Mouse (Mus musculus): ENCODE data around the gene Tmem88.
"Not testable (repeated sequence)": the region's sequence is repeated elsewhere in the genome, so short reads cannot be mapped to it uniquely, and the experiment has no call there.

Gene Tmem88

DNA sequence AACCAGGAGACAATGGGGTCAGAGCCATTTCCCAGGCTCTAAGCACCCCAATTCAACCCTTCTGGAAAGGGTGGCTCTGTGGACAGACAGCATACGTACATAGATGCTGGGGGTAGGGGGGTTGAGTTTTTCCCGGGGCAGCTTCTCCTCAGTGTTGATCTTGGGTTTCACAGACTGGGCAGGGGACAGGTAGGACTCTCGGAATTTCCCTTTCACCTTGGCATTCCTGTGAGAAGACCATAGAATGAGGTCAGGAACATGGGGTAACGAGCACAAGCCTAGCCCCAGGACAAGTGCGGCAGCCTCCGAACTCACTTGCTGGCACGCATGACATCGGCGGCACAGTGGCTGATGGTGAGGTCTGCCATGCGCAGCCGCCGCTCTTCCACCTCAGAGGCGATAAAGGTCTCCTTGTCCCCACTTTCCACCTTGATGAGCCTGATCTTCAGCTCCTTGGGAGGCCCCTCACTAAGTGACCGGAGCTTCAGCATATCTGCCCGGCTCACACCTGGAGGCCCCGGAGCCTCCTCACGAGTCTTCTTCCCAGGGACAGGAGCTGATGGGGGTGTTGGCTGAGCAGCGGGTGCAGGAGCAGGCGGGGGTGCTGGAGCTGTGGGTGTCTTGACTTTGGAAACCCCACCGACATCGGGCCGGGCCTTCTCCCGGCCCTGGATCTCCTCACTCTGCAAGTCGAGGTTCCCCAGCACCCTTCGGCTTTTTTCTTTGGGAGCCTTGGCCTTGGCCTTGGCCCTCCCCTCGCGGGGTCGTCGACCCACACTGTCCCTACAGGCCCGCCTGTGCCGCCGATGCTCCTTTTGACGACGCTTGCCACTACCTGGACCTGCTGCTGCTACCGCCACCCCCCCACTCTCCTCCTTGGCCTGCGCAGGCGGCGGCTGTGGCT is 5.9 kb upstream of the Tmem88 start:
- DNase-seq = peak; percentile 31

- peak; percentile 52 for DNase-seq
These were observed 4.0 kb upstream of the Tmem88 start for GRCm38 (mm10) chr11:69401987-69402386.

- DNase-seq = peak; percentile 97
These were observed 3.2 kb upstream of the Tmem88 start for GRCm38 (mm10) chr11:69401210-69401637.

DNA sequence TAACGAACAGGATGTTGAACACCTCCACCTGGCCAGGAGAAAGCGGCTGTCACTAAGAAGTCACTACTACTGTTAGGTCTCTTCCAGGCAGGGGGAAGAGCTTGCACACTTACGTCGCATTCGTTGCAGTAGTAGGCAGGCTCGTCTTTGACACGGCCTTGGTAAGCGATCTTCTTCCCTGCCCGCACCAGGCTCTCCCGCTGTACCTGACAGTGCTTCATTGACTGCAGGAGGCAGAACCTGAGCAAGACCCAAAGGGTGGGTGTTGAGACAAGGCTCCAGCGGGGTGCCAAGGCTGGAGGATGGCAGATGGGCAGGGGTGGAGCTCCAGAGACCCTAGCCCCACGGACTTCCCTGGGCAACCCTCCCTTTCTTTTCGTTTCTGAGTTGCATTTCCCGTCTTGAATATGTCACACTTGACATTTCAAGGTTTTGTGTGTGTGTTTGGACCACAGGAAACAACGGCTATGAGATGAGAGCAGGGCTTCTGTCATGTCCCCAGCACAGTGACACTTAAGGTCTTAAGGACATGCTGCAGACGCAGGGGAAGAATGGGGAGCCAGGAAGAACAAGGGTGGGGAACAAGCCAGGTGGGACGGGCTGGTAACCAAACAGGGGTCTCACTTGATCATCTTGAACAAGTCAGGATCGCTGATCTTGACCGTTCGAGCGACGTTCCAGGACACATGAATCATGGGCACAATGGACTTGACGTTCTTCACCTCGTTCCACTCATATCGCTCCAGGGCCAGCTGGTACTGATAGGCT is 2.2 kb upstream of the Tmem88 start:
- DNase-seq = peak; percentile 66

- DNase-seq = peak; percentile 59
These were observed 1.4 kb upstream of the Tmem88 start for GRCm38 (mm10) chr11:69399201-69400082.

- peak; percentile 60 for DNase-seq
These were observed 609 bp upstream of the Tmem88 start for GRCm38 (mm10) chr11:69398486-69399200.

DNA sequence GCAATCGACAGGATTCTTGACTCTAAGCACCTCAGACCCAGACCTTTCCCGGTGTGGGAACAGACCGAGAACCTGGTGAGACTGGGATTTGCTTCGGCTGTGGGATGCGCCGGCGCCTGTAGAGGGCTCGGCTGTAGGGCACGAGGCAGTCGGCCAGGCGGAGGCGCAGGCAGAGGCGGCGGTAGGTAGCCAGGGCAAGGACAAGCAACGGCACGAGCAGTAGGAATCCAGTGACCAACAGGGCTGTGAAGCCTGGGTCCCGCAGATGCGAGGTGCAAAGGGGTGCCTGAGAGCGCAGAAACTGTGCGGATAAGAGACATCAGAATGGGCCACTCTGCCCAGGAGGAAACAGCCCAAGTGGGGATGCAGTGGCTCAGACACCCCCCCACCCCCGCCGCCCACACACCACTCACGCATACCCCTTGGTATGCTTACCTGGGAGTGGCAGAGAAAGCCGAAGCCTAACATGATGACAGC is 415 bp downstream of the Tmem88 start:
- peak; percentile 74 for DNase-seq

GRCm38 (mm10) chr11:69396772-69397171 is 1.3 kb downstream of the Tmem88 start:
- peak; percentile 65 for DNase-seq

DNA sequence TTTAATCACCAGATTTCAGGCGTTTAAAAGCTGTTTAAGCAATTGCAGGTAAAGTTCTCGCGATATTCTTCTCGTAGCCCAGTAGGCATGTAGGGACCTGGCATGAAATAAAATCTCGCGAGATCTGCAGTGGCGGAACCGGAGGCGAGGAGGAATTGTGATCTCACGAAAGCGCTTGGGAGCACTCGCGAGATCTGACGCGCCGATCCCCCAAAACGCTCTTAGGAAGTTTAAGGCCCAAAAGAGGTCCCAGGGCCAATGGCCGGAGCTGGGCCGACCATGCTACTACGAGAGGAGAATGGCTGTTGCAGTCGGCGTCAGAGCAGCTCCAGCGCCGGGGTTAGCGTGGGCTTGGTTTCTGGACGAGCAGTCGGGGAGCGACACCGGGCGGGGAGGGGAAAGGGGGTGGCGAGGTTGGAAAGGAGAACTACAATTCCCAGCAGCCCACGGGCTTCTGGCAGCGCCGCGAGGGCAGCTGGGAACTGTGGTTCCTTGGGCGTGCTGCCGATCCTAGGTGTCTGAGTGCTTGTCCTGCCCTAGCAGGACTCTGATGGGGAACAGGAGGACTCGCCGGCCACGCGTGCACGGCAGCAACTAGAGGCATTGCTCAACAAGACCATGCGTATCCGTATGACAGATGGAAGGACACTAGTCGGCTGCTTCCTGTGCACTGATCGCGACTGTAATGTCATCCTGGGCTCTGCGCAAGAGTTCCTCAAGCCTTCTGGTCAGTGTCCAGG is 2.2 kb downstream of the Tmem88 start:
- peak; percentile 98 for DNase-seq

- peak; percentile 92 for DNase-seq
These were observed 2.8 kb downstream of the Tmem88 start, which contains the start of the genes Naa38 and Cyb5d1 for GRCm38 (mm10) chr11:69395235-69395633. Gene Naa38, plus strand, starts transcription at chr11:69395487. Gene Cyb5d1, minus strand, starts transcription at chr11:69395631.

GRCm38 (mm10) chr11:69394591-69395167 is 3.4 kb downstream of the Tmem88 start:
- not testable (repeated sequence) for DNase-seq

DNA sequence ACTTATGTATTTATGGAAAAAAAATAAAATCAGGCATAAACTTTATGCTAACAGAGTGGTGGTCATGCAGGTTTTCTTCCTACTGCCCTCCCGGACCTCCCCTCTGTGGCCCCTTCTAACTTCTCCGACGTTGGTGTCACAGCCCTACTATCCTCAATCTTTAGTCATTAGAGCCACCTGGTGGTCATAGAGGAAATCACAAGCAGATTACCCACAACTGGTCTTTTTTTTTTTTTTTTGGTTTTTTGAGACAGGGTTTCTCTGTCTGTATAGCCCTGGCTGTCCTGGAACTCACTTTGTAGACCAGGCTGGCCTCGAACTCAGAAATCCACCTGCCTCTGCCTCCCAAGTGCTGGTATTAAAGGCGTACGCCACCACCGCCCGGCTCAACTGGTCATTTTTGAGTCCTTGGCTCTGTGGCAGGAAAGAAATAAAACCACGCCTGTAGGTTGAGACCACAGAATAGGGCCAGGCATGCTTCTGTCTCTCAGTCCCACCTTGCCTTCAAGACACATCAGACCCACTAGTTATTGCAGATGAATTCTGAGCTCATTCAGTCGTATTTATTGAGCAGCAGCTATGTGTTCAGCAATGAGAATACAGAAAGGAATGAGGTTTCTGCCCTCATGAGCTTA is 7.5 kb downstream of the Tmem88 start:
- peak; percentile 47 for DNase-seq

DNA sequence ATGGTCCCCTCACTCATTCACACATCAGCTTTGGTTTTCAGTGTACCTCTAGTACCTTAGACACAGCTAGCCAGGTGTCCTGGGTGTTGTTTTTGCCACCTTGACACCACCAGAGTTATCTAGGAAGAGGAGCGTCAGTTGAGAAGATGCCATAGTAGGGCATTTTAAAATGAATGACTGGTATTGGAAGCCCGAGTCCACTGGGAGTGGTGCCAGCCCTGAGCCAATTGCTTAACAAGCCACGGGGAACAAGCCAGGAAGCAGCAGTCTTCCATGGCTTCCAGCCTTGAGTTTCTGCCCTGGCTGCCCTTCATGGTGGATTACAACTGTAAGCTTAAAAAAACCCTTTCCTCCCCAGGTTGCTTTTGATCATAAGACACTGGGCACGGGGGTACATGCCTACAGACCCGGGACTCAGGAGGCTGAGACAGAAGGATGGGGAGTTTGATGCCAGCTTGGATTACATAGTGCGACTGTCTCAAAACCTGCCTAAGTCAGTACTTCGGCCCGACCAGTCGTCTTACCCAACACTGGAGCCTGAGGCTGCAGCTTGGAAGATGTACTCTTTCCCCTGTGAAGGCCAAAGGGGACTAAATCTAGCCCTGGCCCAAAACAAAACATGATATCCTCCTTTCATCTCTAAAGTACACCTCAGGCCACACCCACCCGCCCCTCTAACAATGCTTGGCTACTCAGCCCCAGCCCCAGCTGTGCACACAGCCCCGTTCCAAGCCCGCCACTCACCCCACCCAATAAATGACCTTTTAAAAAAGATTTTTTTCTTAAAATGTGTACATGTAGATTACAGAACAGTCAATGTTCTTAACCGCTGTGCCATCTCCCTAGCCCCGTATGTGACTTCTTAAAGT is 8.3 kb downstream of the Tmem88 start:
- peak; percentile 50 for DNase-seq

DNA sequence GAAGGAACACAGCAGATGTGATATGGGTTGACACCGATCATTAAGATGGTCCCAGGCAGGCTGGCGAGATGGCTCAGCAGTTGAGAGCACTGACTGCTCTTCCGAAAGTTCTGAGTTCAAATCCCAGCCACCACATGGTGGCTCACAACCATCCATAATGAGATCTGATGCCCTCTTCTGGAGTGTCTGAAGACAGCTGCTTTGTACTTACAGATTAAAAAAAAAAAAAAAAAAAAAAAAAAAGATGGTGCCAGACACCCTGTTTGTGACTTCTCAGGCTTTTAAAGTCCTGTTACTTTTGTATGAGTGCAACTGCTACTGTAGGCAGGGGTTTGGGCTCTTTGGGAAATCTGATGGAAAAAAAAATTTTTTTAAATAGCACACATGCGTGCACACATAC is 9.4 kb downstream of the Tmem88 start:
- no peak for DNase-seq

DNA sequence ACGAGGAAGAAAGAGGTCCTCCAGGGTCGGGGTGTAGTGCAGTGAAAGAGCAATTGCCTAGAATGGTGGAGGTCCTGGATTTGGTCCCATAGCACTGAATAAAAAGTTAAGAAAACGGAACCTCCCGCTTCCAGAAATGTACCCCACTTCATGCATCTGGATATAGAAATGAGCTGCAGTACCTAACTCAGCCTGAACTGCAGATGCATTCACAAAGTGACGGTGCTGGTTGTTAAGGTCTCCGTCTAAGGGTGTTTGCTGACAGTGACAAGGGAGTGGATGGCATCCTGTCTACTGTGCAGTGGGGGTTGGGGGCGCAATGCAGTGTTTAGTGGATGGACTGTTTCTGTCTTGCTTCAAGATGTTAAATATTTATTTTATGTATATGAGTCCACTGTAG is 11.3 kb downstream of the Tmem88 start:
- no peak for DNase-seq

DNA sequence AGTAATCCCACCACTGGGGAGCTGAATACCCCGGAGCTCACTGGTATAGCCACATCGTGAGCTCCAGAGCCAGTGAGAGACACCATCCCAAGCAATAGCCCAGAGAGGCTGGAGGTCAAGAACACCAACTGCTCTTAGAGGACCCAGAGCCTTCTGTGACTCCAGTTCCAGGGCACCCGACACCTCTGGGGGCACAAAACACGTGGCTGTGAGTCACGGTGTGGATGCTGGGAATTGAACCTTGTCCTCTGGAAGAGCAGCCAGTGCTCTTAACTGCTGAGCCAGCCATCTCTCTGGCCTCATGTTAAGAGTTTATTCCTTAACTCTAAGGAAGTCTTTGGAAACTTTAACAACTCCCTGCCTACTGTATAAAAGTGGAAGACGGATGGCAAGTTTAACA is 13.1 kb downstream of the Tmem88 start:
- no peak for DNase-seq

- no peak for DNase-seq
These were observed 15.4 kb downstream of the Tmem88 start for GRCm38 (mm10) chr11:69382478-69383105.

- DNase-seq = peak; percentile 66
These were observed 16.7 kb downstream of the Tmem88 start for GRCm38 (mm10) chr11:69381356-69381755.

DNA sequence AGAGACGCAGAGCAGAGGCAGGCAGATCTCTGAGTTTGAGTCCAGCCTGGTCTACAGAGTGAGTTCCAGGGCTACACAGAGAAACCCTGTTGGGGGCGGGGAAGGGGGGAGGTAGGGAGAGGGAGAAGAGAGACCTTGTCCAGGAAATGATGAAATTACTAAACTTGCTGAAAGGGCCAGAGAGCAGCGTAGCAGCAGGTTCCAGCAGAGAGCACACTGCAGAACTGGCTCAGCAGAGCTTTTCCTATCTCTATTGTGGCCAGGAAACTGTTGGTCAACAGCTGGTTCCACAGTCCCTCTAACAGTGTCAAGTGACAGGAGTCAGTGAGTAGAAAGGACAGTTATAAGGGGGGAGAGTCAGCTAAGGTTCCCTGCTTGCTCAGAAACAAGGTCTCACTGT is 18.4 kb downstream of the Tmem88 start:
- DNase-seq = no peak
